Mouse (Mus musculus) 416B (cell line): ENCODE results near the gene Cchcr1.

Experiments used
- DNase-seq: peaks from one replicate; pipeline ENCODE4 v3.0.0; 2011; ENCODE audit warnings: low read depth

Gene Cchcr1

DNA sequence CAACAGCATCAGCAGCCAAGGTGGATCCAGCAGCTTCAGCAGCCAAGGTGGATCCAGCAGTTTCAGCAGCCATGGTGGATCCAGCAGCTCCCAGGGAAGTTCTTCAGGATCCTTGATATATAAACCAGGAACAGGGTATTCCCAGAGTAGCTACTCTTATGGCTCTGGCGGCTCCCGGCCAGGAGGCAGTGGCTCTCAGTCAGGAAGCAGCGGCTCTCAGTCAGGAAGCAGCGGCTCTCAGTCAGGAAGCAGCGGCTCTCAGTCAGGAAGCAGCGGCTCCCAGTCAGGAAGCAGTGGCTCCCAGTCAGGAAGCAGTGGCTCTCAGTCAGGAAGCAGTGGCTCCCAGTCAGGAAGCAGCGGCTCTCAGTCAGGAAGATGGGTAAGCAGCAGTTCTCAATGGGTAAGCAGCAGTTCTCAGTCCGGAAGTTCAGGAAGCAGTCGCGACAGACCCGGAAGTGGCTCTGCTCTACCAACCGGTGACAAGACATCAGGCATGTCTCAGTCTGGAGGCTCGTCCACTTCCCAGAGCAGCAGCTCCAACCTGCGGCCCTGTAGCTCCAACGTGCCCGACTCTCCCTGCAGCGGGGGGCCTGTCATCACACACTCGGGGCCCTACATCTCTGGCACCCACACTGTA is 38.0 kb downstream of the Cchcr1 start:
- DNase-seq = no peak

DNA sequence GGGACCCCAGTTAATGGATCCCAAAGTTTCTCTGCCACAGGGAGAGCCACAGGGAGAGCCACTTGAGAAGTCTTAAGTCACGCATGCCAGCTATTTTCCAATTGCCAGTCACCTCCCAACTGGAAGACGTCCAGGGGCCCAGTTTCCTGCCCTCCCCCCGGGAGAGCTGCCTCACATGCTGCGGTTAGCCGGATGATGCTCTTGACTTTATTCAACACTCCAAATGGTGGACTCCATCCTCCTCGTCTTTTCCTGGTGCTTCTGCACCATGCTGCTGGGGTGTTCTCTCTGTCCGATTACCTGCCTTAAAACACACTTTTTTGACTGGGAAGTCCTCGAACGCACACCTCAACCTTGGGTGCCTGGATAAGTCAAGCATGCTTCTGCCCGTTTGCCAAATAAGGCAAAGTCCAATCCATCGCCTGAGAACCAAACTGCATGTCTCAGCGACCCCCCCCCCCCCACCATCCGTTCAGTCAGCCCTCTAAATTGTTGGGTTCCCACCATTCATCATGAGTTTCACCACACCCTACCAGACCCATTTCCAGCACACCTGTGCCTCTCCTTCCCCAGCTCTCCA is 39.4 kb downstream of the Cchcr1 start:
- no peak for DNase-seq

DNA sequence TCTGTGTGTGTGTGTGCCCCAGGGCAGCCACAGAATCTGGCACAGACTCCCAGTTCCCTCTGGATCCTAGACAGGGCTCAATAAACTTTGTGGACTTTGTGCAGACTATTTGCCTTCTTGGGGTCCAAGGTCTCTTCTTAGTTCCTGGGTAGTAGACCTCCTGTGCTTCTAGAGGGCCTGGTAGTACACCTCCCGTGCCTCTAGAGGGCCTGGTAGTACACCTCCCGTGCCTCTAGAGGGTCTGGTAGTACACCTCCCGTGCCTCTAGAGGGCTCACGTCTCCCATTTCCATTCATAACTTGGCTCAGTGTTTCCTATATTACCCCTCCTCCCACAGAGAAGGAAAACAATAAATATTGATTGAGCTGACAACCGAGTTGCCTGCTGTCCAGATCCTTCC is 39.9 kb downstream of the Cchcr1 start:
- peak; percentile 57 for DNase-seq

DNA sequence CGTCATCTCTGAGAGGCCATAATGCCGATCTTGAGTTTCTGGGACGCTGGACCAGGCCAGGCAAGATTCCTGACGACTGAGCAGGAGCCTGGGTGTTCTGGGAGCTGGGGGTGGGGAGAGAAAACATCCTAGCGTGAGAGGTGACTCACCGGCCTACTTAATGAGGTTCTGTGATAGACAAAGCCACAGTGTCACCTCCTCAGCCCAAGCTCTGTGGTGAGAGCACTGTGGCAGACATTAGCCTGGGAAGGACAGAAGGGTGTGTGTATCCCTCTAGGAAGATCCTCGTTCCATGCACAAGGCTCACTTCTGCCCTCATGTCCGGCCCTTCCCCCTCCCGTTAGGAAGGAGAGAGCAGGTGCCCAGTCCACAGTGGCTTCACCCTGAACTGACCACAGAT is 40.5 kb downstream of the Cchcr1 start:
- peak; percentile 30 for DNase-seq

DNA sequence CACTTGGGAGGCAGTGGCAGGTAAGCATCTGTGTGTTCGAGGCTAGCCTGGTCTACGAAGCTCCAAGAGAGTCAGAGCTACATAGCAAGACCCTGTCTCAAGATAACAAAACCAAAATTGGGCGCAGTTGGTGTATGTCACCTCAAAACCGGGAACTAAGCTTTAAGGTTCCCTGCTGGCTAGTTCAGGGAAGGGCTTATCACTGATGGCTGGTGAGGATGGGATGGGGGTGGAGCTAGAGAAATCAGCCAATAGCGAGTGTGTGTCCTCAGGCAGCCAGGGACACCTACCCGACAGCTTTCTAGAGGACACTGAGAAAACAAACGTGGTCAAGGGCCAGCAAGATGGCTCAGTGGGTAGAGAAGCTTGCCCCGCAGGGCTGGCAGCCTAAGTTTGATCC is 41.3 kb downstream of the Cchcr1 start:
- no peak for DNase-seq

DNA sequence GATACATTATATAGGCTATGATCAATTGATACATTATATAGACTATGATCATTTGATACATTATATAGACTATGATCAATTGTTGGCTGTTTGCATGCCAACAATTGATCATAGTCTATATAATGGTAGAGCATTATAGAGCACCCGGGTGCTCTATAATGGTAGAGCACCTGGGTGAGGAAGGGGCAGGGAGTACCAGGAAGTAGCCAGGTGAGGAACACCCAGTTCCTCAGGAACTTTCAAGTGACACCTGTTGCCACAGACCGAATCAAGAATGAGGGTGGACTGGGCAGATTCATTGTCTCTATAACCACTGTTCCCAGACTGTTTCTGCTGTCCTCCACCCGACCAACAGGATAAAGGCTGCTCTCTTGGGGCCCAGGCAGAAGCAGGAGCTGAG is 50.2 kb downstream of the Cchcr1 start, which contains the start of gene 2300002M23Rik:
Gene 2300002M23Rik (plus strand): TSS at position 301 of the 400 bp plus-strand sequence.
- DNase-seq = no peak

DNA sequence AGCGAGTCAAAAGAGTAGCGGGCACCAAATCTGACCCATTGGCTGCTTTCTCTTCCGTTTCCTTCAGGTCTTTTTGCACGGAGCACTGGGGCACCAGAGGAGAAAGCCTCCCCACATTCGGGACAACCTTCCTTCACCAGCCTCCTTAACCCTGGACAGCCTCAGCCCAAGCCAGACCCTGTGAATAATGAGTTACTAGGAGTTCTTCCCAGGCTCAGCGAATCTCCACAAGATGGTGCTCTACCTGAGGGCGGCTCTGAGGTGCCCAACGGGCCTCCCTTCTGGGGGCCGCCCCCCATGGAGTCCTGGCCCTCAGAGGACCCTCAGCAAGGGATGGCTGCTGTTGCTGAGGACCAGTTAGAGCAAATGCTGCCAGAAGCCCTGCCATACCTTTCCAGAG is 50.9 kb downstream of the Cchcr1 start:
- DNase-seq = no peak

DNA sequence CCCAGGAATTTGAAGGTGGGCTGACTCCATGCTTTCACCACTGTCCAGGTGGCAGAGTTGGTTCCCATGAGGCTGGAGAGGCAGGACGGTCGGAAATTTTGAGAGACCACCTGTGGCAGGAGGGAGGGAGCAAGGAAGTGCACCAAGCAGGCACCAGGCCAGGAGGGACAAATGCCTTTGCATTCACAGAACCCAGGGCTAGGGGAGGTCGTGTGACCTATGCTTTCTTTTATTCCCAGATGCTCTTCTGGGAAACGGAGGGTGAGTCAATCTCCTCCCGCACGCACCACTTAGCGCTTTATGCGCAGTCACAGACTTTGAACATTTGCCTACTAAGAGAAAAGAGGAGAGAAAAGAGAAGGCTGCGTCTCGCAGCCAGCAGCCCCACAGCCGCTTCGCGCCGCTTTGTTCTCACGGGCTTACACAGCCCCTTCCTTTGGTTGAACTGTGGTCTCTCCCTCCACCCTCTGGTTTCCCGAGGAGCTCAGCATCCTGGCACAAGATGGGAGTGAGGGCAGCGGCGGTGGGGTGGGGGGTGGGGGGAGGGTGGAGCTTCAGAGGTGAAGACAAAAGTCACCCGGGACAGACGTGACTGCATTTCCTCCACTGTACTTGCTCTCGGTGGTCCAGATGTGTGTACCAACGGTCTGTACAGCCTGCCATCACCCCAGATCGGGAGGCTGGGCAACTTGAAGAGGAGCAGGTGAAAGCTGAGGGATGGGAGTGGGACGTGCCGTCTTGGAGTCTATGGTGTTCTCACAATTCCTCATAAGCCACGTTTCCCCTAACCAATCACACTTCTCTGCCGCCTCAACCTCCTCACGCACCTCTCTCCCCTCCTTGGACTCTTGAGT is 52.4 kb downstream of the Cchcr1 start:
- no peak for DNase-seq

DNA sequence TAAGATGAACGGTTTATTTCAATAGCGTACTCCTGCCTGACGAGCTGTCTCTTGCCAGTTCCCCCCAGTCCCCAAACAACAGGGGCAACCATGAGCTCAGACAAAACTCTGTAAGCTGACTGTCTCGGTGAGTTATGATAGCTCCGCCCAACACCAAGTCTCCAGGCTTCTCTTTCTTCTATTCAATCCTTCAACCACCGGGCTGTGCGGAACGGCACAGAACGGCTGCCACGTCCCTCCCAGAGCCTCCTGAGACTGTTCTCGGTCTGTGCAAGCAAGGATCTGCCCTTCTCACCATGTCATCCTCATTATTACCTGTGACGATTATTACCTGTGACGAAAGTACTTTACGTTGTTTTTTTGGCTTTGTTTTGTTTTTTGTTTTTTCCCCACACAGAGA is 53.9 kb downstream of the Cchcr1 start:
- no peak for DNase-seq

DNA sequence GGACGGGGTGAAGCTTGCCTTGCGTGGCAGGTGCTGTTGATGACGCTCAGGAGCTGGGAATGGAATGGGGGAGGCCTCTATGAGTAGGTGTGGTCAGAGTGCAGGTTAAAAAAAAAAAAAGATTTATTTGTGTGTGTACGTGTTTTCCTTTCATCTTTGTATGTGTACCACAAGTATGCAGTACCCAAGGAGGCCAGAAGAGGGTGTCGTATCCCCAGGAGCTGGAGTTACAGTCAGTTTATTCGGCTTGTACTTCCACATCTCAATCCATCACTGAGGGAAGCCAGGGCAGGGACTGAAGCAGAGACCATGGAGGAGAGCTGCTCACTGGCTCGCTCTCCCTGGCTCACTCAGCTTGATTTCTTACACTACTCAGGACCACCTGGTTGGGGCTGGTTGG is 54.6 kb downstream of the Cchcr1 start:
- DNase-seq = no peak

GRCm38 (mm10) chr17:35578211-35578610 is 61.3 kb downstream of the Cchcr1 start:
- peak; percentile 88 for DNase-seq
